Mouse (Mus musculus) MEL-GATA-1-ER (cell line): Measurements from ENCODE around the gene Sash1.

ENCODE experiments used
- DNase-seq: peaks from one replicate; pipeline ENCODE4 v3.0.0-alpha.2; 2012; ENCODE audit warnings: low read depth; ENCODE audit errors: extremely low read depth

Gene Sash1

GRCm38 (mm10) chr10:8902412-8902811 is 16.5 kb upstream of the Sash1 start:
- no peak for DNase-seq

DNA sequence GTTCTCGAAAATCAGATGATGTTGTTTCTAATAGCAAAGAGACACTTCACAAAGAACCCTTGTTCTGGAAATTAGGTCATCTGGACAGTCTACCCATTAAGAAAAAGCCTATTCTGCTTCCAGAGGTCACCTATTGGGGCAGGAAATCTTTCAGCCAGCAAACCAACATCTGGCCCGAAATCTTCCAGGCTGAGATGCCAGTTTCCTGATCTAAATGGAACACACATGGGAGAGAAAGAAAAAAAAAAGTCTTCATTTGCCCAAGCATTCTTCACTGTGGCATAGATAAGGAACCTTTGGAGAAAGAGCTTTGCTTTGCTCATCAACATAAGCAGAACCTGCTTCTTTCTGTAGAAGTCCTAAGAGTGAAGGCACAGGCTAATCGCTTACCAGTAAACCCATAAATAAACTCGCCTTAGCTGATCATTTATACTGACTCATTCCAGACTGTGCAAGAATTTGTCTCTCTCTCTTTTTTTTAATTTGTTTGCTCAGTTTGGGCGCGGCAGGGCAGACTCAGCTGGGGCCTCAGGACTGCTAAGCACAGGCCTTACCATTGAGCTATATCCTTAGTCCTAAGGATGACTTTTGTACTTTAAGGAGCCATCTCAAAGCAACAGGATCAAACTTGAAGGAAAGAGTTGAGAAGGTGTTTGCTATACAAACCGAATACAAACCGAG is 13.1 kb upstream of the Sash1 start:
- no peak for DNase-seq

GRCm38 (mm10) chr10:8898099-8898777 is 12.4 kb upstream of the Sash1 start:
- no peak for DNase-seq

- no peak for DNase-seq
Observed at GRCm38 (mm10) chr10:8894965-8895515, 9.2 kb upstream of the Sash1 start.

GRCm38 (mm10) chr10:8890511-8890910 is 4.6 kb upstream of the Sash1 start:
- DNase-seq, result no peak

GRCm38 (mm10) chr10:8889341-8889740 is 3.5 kb upstream of the Sash1 start:
- DNase-seq, result no peak

DNA sequence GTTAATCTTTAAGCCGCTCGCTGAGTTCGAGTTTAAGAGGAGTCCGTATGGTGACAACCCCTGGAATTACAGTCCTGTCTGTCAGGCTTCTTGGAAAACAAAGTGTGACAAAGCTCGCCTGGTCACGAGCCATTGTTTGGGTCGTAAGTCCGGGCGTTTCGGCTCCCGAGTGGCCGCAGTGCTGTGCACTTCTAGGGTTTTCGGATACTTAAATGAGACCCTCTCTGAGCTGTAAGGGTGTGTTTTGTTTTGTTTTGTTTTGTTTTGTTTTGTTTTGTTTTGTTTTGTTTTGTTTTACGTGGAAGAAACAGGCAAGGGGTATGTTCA is 621 bp upstream of the Sash1 start:
- no peak for DNase-seq

- no peak for DNase-seq
Observed at GRCm38 (mm10) chr10:8885201-8885600, 669 bp downstream of the Sash1 start.

DNA sequence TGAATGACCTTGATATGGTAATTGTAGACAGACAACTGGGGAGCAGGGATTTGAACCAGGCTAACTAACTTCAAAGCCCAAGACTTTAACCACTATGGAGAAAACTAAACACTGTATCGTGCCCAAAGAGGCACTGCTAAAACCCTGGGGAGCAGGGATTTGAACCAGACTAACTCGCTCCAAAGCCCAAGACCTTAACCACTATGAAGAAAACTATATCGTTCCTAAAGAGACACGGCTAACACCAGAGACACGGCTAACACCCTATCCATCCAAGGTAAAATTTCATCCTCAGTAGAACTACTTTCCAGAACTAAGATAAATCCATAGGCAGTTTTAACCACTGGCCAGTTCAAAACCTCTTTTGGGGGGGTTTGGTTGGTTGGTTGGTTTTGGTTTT is 1.3 kb downstream of the Sash1 start:
- DNase-seq, result no peak

- DNase-seq, result no peak
Observed at GRCm38 (mm10) chr10:8883686-8884085, 2.2 kb downstream of the Sash1 start.

GRCm38 (mm10) chr10:8881736-8882135 is 4.1 kb downstream of the Sash1 start:
- DNase-seq, result no peak

DNA sequence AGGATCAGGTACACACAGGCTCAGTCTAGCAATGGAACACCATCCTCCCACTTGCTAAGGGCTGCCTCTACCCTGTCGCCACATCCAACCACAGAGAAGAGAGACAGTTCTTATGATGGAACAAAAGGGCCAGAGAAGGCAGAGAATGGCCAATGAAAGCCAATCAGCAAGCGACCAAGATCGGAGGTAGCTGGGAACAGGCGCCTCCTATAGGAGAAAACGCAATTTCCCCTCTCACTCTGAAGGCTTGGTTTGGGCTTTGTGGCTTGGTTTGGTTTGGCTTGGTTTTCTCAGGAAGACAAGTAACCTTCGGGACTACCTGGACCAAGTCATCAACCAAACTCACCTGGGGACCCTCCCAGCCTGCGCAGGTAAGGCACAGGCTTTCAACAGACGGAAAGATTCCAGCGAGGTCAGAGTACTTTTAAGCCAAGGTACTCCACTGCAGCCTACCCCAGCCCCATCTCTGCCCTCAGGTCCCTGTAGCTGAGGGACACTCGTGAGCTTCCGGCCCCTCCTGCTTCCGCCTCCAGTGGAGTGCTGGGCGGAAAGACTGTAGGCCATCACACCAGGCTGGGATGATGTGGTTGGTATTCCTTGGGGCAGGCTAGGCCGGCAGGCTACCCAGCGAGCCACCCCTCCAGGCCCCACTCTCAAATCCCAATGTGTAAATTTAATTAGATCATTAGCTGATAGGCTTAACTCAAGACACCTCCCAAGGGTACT is 4.8 kb downstream of the Sash1 start:
- no peak for DNase-seq

DNA sequence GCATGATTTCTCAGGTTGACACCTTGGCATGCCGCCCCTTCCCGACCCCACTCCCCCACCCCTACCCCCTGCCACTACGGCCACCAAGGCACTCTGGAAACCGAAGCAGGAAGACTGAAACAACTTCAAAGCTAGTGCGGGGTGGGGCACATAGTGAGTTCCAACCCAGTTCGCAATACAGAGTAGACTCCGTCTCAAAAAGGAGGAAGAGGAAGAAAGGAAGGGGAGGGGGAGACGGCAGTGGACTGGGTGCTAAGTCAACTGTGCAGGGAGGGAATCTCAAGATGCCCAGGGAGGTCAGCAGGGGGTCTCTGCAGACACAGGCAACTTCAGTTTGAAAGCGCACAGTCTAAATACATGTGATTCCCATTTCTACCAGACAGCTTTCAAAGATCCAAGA is 7.0 kb downstream of the Sash1 start:
- DNase-seq, result no peak

GRCm38 (mm10) chr10:8878381-8878780 is 7.5 kb downstream of the Sash1 start:
- DNase-seq, result no peak

DNA sequence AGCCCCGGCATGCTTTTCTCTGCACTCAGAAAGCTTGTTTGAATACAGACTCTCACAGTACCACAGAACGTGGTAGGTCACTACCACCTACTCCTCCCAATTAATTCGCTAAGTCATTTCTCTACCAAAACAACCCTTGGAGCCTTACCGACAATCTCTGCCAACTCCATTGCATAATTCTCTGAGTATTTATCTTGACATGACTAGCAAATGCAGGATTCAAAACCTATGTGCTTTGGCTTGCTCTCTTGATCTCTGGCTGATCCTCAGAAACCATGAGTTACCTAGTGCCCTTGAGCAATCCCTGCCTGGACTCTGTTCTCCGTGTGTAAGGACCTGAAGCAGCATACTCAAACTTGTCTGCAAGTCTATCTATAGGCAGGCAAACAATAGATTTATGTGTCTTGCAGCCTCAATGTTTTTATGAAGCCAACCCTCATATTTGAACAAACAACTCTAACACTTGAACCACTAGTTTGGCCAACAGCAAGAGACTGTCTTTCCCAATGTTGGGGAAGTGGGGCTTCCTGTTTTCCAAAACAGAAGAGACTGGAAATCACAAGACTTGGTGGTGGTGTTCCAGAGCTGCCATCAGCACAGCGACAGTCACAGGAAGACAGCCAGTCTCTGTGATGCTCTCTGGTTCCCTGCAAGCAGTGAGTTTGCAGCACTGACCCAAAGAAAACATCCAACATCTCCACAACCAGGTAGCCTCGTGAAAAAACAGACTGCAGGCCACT is 12.1 kb downstream of the Sash1 start:
- no peak for DNase-seq

GRCm38 (mm10) chr10:8872788-8873187 is 13.1 kb downstream of the Sash1 start:
- no peak for DNase-seq

DNA sequence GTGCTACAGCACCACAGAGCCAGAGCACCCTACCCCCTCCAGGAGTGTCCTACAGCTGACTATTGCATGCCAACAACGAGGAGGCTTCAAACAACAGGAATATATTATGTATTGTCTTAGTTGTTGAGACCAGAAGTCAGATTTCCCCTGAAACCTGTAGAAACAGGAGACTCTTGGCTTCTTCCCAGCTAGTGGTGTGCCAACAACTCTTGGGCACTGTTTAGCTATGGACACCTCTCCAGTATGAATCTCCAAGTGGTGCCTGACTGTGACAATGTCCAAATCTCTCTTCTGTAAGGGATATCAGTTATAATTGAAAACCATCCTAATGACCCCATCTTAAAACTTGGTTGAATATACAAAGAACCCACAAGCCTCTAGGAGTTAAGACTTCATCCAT is 13.9 kb downstream of the Sash1 start:
- DNase-seq, result no peak

- DNase-seq, result no peak
Observed at GRCm38 (mm10) chr10:8870368-8870767, 15.5 kb downstream of the Sash1 start.

- no peak for DNase-seq
Observed at GRCm38 (mm10) chr10:8866062-8866642, 19.7 kb downstream of the Sash1 start.

DNA sequence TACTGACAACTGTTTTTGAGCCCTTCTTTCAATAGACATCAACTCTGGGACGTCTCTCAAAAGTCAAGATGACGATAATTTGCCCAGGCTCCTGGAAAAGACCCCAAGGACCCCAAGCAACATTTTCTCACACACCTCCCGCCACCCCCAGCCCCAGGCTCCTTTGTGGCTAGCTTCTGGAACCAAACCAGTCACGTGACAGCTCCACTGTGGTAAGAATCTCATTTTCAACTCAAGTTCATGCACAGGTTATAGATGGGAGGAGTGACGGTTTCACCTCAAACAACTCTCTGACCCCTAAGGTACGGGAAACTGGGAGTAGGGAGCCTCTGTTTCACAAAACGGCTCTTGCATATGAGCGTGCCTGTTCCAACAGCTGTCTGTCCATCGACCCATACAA is 25.2 kb downstream of the Sash1 start:
- no peak for DNase-seq

GRCm38 (mm10) chr10:8858718-8859117 is 27.2 kb downstream of the Sash1 start:
- DNase-seq, result no peak
